Mouse (Mus musculus): ENCODE measurements around the gene Snrpa1. TPM values are rescaled to one million over a fixed set of nuclear protein-coding genes. Genes with fewer than 3 reads are reported as not detected.
A peak's percentile ranks its signal among the peaks of the same experiment; 100 is the strongest.
"Not testable (repeated sequence)": the region's sequence is repeated elsewhere in the genome, so short reads cannot be mapped to it uniquely, and the experiment has no call there.

Gene Snrpa1
- polyA plus RNA-seq, 1 experiment from 2014 or later: 273 TPM

DNA sequence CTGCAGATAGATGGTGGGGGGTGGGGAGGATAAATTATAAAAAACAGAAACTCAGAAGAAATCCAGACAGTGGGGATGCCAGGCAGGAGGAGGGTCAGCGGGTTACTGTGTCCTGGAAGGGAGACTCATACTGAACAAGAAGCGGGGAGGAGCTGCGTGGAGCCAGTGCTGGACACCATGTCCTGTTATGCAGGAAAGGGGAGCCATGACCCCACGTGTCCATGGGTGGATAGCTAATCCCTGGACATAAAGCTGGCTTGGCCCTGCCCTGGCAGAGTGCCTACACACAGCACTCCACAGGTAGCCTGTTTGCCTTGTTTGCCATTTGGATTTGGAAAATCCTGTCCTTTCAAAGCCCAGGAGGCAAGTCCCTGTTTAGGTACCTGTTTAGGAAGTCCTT is 10.8 kb upstream of the Snrpa1 start:
- DNase-seq (ENCODE audit: low spot score): no peak
- no peak overlapping the region for H3K27ac ChIP-seq (replicated peaks)
- WGBS: 79% methylated on average over 4 of the region's 4 CpGs

DNA sequence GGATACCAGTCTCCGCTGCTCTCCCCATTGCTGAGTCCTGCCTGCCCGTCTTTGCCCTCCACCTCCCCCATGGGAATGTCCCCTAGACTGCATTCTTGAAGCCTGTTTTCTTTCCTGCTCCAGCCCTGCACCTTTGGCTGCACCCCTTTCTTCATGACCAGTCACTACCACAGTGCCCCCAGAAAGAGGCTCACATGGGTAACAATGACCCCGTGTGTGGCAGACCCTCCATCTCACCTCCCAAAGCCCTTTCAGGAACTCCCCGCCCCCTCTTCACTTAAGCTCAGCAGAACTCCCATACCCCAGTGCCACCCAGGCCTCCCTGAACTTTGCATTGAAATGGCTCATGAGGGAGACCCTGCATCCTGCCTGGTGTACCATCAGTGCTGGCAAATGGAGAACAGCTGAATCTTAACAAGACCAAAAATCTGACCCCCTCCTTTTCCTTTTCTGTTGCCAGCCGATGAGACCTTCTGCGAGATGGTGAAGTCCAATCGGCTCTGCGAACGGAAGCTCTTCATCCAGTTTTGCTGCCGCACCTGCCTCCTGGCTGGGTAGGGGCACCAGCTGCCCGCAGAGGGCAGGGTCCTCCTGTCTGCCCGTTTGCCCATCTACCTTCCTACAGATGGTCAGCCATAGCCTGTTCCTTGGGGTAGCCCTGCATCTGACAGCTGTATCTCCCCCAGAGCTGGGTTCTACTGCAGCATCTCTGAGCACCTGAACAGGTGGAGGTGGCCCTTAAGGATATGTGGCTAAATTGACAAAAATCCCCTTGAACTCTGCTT is 10.2 kb upstream of the Snrpa1 start:
- DNase-seq (ENCODE audit: low spot score): no peak
- WGBS: 82% methylated on average over 12 of the region's 12 CpGs
- H3K27ac ChIP-seq (replicated peaks): no peak overlapping the region; the same call in 1 of the 2 replicates
- peaks cover 14% of the 10 kb centered on the region for H3K27me3 ChIP-seq (replicated peaks; ENCODE audit: low read depth, poor library complexity, severe bottlenecking)
- no peaks in the 10 kb centered on the region for H3K36me3 ChIP-seq (replicated peaks)
- peaks cover 53% of the 10 kb centered on the region for H3K4me1 ChIP-seq
- no peak overlapping the region for H3K4me3 ChIP-seq
- no peaks in the 10 kb centered on the region for H3K9me3 ChIP-seq

More for the DNA sequence above, 10.8 kb upstream of the Snrpa1 start:
- Histone ChIP-seq H3K4me1 (peaks cover 56% of the 10 kb centered on the region), H3K9me3 (no peaks in the 10 kb centered on the region), H3K36me3 (replicated peaks) (no peaks in the 10 kb centered on the region), H3K27me3 (replicated peaks; ENCODE audit: low read depth, poor library complexity, severe bottlenecking) (peaks cover 14% of the 10 kb centered on the region), H3K4me3 (no peak overlapping the region)

DNA sequence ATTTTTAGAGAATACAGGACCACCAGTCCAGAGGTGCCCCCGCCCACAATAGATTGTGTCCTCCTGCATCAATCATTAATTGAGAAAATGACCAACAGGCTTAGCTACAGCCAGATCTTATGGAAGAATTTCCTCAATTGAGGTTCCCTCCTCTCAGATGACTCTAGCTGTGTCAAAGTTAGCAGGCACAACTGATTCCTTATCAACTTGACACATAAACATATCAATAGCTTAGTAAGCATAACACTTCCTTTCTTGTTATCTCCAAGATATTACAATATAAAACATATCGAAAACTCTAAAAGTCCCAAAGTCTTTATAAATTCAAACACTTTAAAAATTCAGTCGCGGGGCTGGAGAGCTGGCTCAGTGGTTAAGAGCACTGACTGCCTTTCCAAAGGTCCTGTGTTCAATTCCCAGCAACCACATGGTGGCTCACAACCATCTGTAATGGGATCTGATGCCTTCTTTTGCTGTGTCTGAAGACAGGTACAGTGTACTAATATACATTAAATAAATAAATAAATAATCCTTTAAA is 4.8 kb upstream of the Snrpa1 start:
- Histone ChIP-seq H3K36me3 (replicated peaks) (no peaks in the 10 kb centered on the region), H3K4me1 (no peaks in the 10 kb centered on the region), H3K9me3 (no peaks in the 10 kb centered on the region), H3K27ac (replicated peaks) (no peak overlapping the region), H3K27me3 (replicated peaks; ENCODE audit: low read depth, poor library complexity, severe bottlenecking) (0 out of 2 replicates have a peak, but pooled peaks cover 5% of the 10 kb centered on the region), H3K4me3 (no peak overlapping the region)
- no peak for DNase-seq (ENCODE audit: low spot score)
- WGBS: 90% methylated on average over 4 of the region's 4 CpGs

DNA sequence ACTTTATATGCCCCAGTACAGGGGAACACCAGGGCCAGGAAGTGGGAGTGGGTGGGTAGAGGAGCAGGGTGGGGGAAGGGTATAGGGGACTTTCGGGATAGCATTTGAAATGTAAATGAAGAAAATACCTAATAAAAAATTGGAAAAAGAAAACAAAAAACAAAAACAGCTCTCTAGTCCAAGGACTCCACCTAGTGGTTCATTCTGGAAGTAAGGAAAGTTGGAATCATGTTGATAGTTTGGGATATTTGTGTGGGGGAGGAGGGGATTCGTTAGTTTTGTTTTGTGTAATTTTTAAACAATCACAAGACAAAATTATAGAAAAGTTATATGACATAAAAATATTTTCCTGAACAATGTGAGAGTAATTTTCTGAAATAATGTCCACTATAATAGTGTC is 3.4 kb upstream of the Snrpa1 start:
- WGBS: 16% methylated on average over 2 of the region's 2 CpGs
- H3K27ac ChIP-seq (replicated peaks); DNase-seq (ENCODE audit: low spot score); H3K4me1 ChIP-seq; H3K27me3 ChIP-seq (replicated peaks; ENCODE audit: low read depth, poor library complexity, severe bottlenecking); H3K36me3 ChIP-seq (replicated peaks); H3K4me3 ChIP-seq; H3K9me3 ChIP-seq: not testable (repeated sequence)

DNA sequence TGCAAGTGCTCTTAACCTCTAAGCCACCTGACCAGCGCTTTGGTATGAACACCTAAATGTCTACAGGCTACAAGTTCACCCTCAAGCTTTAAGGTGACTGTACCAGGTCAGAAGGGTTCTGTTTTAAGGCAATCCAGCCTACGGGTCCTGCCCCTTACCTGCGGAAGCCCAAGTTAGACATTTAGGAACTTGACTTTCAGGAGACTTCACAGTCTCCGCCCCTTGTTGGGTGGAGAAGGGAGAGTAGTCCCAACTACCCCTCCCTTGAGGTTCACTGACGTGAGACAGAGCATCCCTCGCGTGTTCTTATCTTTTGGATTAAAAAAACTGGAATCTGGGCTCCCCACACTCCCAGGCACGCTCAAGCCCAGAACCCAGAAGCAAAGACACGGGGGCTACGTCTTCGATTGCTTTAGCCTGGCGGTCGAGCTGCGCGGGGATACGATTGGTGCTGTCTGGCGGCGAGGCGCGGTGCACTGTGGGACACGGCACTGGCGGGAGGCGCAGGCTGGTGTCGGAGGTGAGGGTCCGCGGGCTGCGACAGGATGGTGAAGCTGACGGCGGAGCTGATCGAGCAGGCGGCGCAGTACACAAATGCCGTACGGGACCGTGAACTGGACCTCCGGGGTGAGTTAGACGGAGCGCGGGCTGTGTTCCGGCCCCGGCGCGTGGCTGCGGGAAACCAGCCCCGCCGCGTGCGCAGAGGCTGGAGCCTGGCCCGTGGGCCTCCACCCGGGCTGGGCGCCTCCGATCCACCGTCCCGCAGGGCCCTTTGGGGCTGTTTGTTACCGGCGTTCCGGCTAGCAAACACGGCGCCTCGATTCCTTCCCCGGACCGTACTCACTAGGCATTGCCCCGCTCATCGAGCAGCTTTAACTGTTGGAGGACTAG is 1.5 kb downstream of the Snrpa1 start:
- H3K27me3 ChIP-seq (replicated peaks; ENCODE audit: low read depth, poor library complexity, severe bottlenecking): 0 out of 2 replicates have a peak, but pooled peaks cover 5% of the 10 kb centered on the region
- peak overlapping the region; percentile 88 for H3K27ac ChIP-seq (replicated peaks)
- H3K4me1 ChIP-seq: peaks cover 15% of the 10 kb centered on the region
- H3K4me3 ChIP-seq: peak overlapping the region; percentile 84
- DNase-seq (ENCODE audit: low spot score): peak; percentile 93
- no peaks in the 10 kb centered on the region for H3K9me3 ChIP-seq
- WGBS: under 1% methylated on average over 64 of the region's 64 CpGs
- H3K36me3 ChIP-seq (replicated peaks): peaks cover 30% of the 10 kb centered on the region

DNA sequence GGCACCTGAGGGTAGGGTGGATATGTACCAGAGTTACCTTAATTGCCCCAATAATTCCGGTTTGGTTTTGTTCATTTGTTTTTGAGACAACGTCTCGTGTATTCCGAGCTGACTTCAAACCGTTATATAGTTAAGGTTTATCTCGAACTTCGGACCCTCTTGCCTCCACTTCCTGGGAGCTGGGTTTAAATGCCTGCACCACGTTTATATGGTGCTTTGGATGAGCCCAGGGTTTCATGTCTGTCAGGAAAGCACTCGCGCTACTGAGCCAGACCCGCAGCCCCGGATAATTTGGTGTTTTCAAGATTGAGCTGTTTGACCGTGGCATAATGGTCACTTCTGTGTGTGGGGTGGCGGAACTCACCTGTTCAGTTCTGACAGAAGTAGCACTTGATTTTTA is 2.3 kb downstream of the Snrpa1 start:
- H3K36me3 ChIP-seq (replicated peaks): peaks cover 38% of the 10 kb centered on the region
- peak overlapping the region; percentile 84 for H3K4me3 ChIP-seq
- peak overlapping the region; percentile 88 for H3K27ac ChIP-seq (replicated peaks)
- no peak for DNase-seq (ENCODE audit: low spot score)
- 0 out of 2 replicates have a peak, but pooled peaks cover 5% of the 10 kb centered on the region for H3K27me3 ChIP-seq (replicated peaks; ENCODE audit: low read depth, poor library complexity, severe bottlenecking)
- peaks cover 15% of the 10 kb centered on the region for H3K4me1 ChIP-seq
- H3K9me3 ChIP-seq: no peaks in the 10 kb centered on the region
- 1% methylated on average over 14 of the region's 14 CpGs for WGBS

DNA sequence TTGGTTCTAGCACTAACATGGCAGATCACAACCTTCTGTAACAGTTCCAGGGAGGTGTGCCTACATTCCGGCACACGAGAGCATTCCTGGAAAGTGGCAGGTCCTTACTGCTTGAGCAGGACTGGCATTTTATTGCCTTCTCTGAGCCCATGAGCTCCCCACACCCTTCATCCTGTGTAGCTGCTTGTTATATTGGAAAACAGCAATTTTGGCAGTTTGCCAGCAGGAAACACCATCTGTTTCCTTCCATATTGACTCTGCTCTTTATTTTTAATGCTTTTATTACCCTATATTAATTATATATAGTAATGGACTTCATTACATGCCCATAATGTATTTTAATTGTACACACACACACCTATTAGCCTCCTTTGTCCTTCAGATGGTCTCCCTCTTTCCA is 17.6 kb downstream of the Snrpa1 start:
- Histone ChIP-seq H3K4me1 (peaks cover 17% of the 10 kb centered on the region), H3K36me3 (replicated peaks) (peaks cover 65% of the 10 kb centered on the region), H3K27ac (replicated peaks) (no peak overlapping the region), H3K27me3 (replicated peaks; ENCODE audit: low read depth, poor library complexity, severe bottlenecking) (no peaks in the 10 kb centered on the region), H3K4me3 (no peak overlapping the region), H3K9me3 (no peaks in the 10 kb centered on the region)
- 97% methylated on average over 2 of the region's 2 CpGs for WGBS
- no peak for DNase-seq (ENCODE audit: low spot score)

DNA sequence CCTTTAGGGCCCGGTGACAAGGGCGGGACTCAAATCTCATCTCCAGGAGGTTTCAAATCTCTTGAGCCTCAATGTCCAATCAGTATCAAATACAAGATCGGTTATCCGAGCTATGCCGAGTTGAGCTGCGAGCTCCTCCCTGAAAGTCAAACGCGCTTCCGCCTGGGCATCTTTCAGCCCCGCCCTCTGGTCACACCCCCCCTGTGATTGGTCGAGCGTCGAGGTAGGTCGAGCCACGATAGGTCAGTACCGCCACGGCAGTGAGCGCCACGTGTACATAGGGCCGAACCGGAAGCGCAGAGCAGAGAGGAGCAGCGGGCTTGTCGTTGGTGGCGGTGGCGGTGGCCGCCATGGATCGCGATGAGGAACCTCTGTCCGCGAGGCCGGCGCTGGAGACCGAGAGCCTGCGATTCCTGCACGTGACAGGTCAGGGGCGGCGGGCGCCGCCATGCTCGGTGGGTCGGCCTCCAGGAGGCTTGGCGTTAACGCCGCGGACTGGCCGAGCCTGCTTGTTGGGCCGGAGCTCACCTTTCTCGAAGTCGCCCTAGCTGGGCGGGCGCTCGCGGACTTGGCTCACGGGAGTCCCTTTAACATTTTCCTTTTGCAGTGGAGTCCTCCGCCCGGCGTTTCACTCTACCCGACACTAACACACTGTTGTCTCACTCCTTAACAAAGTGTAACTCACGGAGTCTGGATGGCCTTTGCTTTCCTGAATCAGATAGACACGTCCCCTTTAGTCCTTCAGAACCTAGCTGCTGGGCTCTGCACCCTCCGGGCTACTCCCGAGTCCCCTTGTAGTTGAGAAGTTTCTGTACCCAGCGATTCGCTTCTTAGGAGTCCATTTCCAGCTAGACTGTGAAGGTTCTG is 20.8 kb downstream of the Snrpa1 start, which contains the start of gene Selenos:
Gene Selenos, plus strand, starts transcription at position 286 of the 867 bp plus-strand sequence.
- Histone ChIP-seq H3K4me3 (peak within 1 kb of the TSS; percentile 92), H3K27ac (replicated peaks) (peak within 1 kb of the TSS; percentile 91), H3K36me3 (replicated peaks) (peaks cover 65% of the 10 kb centered on the region), H3K4me1 (peaks cover 18% of the 10 kb centered on the region), H3K9me3 (no peaks in the 10 kb centered on the region), H3K27me3 (replicated peaks; ENCODE audit: low read depth, poor library complexity, severe bottlenecking) (no peaks in the 10 kb centered on the region)
- DNase-seq (ENCODE audit: low spot score): peak; percentile 97
- under 1% methylated on average over 65 of the region's 65 CpGs for WGBS

DNA sequence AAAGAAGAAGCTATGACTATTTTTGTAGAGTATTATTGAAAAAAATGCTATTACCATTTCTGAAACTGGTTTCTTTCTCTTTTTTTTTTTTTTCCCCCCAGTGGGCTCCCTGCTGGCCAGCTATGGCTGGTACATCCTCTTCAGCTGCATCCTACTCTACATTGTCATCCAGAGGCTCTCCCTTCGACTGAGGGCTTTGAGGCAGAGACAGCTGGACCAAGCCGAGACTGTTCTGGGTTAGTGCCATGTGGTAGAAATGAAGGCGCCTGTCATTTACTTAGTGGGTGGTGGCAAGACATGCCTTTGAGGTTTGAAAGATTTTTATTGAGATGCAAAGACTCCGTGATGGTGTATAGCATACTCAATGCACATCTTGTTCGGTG is 21.4 kb downstream of the Snrpa1 start:
- no peaks in the 10 kb centered on the region for H3K9me3 ChIP-seq
- DNase-seq (ENCODE audit: low spot score): peak; percentile 14
- 46% methylated on average over 5 of the region's 5 CpGs for WGBS
- H3K27ac ChIP-seq (replicated peaks): peak overlapping the region; percentile 91
- H3K4me1 ChIP-seq: peaks cover 18% of the 10 kb centered on the region
- peak overlapping the region; percentile 92 for H3K4me3 ChIP-seq
- peaks cover 65% of the 10 kb centered on the region for H3K36me3 ChIP-seq (replicated peaks)
- H3K27me3 ChIP-seq (replicated peaks; ENCODE audit: low read depth, poor library complexity, severe bottlenecking): no peaks in the 10 kb centered on the region

DNA sequence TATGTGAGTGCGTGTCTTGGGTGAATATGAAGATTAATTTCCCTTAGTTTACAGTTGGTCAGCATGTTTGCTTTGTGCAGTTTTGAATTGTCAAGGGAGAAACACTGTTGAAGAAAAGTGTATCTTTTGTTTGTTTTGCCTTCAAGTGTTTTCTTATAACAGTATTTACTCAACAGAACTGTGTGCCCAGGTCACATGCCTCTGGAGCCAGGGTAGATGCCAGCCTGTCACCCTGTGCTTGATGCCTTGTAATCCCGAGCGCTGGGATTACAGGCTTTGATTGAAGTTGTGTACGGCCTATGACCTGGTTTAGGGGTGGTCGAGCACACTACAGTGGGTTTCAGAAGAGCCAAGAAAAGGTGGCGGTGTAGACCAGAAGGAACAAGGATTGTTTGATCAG is 25.0 kb downstream of the Snrpa1 start:
- WGBS: 93% methylated on average over 6 of the region's 6 CpGs
- H3K36me3 ChIP-seq (replicated peaks): peaks cover 76% of the 10 kb centered on the region
- peaks cover 17% of the 10 kb centered on the region for H3K4me1 ChIP-seq
- H3K4me3 ChIP-seq: no peak overlapping the region
- DNase-seq (ENCODE audit: low spot score): no peak
- no peaks in the 10 kb centered on the region for H3K27me3 ChIP-seq (replicated peaks; ENCODE audit: low read depth, poor library complexity, severe bottlenecking)
- H3K9me3 ChIP-seq: no peaks in the 10 kb centered on the region
- H3K27ac ChIP-seq (replicated peaks): no peak overlapping the region

DNA sequence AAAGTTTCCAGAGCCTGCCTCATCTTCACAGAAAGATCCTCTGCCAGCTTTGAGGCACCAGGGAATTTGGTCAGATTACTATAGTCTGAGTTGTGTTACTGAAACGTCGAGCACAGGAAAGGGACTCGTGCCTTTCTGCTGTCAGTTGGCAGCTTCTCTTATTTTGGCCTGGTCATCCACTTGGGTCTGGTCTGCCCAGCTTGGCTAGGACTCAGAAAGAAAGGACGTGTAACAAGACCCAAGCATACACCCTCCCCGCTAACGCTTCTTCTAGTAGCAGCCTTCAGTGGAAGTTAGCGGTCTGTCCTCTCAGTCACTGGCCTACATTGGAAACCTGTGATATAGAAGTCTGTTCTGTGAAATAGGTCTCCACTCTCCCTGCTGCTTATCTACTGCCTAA is 25.7 kb downstream of the Snrpa1 start:
- no peaks in the 10 kb centered on the region for H3K9me3 ChIP-seq
- no peak overlapping the region for H3K4me3 ChIP-seq
- H3K27me3 ChIP-seq (replicated peaks; ENCODE audit: low read depth, poor library complexity, severe bottlenecking): no peaks in the 10 kb centered on the region
- H3K27ac ChIP-seq (replicated peaks): no peak overlapping the region
- peaks cover 84% of the 10 kb centered on the region for H3K36me3 ChIP-seq (replicated peaks)
- H3K4me1 ChIP-seq: peaks cover 14% of the 10 kb centered on the region
- DNase-seq (ENCODE audit: low spot score): no peak
- 88% methylated on average over 7 of the region's 7 CpGs for WGBS

DNA sequence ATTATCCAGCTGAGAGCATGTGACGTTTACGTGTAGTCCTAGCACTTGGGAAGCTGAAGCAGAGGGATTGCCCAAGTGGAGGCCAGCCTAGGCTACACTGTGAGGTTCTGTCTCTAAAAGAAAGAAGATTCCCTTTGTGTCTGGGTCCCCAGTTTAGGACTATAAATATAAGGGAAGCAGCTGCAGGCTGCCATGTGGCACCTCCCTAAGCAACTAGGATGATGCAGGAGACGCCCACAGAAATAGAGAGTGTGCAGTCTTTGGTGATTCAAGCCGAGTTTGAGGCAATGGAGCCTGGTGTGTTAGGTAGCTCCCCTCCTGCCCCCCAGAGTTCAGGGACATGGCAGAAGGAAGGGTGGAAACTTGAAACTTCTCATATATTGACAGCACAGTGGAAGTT is 28.8 kb downstream of the Snrpa1 start:
- 89% methylated on average over 4 of the region's 4 CpGs for WGBS
- no peak overlapping the region for H3K27ac ChIP-seq (replicated peaks)
- no peaks in the 10 kb centered on the region for H3K27me3 ChIP-seq (replicated peaks; ENCODE audit: low read depth, poor library complexity, severe bottlenecking)
- peaks cover 98% of the 10 kb centered on the region for H3K36me3 ChIP-seq (replicated peaks)
- H3K4me1 ChIP-seq: no peaks in the 10 kb centered on the region
- no peak for DNase-seq (ENCODE audit: low spot score)
- no peak overlapping the region for H3K4me3 ChIP-seq
- H3K9me3 ChIP-seq: no peaks in the 10 kb centered on the region
